Mouse (Mus musculus) CH12.LX (cell line): ENCODE data around the gene Zfyve27. TPM values are rescaled to one million over a fixed set of nuclear protein-coding genes. Genes with fewer than 3 reads are reported as not detected.

Experiments
- DNase-seq: peaks from one replicate; pipeline ENCODE4 v3.0.0-alpha.2; 2013; ENCODE audit errors: extremely low read depth
- H3K27ac ChIP-seq: 2 replicates; pipeline ENCODE4 v1.5.1; 2012; ENCODE audit warnings: low read depth, mild to moderate bottlenecking, control low read depth, moderate library complexity; ENCODE audit not compliant: insufficient read depth
- H3K27me3 ChIP-seq: replicated peaks from 2 replicates; pipeline ENCODE3; 2012; ENCODE audit warnings: inconsistent platforms
- H3K36me3 ChIP-seq, 2 experiments: replicated peaks in 1 of 2; 2 replicates each; pipeline versions ENCODE3 to v1.6.1; 2012; ENCODE audit warnings: inconsistent platforms in 1 of 2, low read length in 1 of 2, mild to moderate bottlenecking in 1 of 2, mixed read lengths in 1 of 2, moderate library complexity in 1 of 2; ENCODE audit not compliant: control insufficient read depth in 1 of 2, insufficient read depth in 1 of 2
- H3K4me1 ChIP-seq, 2 experiments: 2 replicates each; pipeline ENCODE4 v1.6.1; 2012; ENCODE audit warnings: inconsistent platforms in 1 of 2, moderate library complexity in 1 of 2; ENCODE audit not compliant: insufficient read depth in 2 of 2, control insufficient read depth in 1 of 2
- H3K4me2 ChIP-seq: 2 replicates; pipeline ENCODE4 v1.6.1; 2012; ENCODE audit warnings: low read depth, mild to moderate bottlenecking, control low read depth; ENCODE audit not compliant: poor library complexity, insufficient read depth, severe bottlenecking
- H3K4me3 ChIP-seq, 3 experiments: fragments of 150-350 bp in 1 of 3; sonication (generic) in 1 of 3; replicated peaks in 1 of 3; 2 replicates each; pipeline versions ENCODE3 to v1.5.1; 2011 to 2012; ENCODE audit warnings: low read depth in 2 of 3, low read length in 2 of 3, mild to moderate bottlenecking in 2 of 3, moderate library complexity in 2 of 3, control low read depth in 1 of 3, improper control_type of control experiment in 1 of 3, inconsistent platforms in 1 of 3, mixed read lengths in 1 of 3; ENCODE audit not compliant: poor library complexity in 1 of 3
- H3K79me2 ChIP-seq: replicated peaks from 2 replicates; pipeline ENCODE4 v1.6.1; 2012; ENCODE audit warnings: mild to moderate bottlenecking, moderate library complexity; ENCODE audit not compliant: control insufficient read depth, poor library complexity, insufficient read depth, severe bottlenecking; ENCODE audit errors: extremely low read depth
- H3K9ac ChIP-seq: 2 replicates; pipeline ENCODE4 v1.6.1; 2012; ENCODE audit warnings: low read depth, mild to moderate bottlenecking, control low read depth, moderate library complexity; ENCODE audit not compliant: insufficient read depth
- H3K9me3 ChIP-seq: replicated peaks from 2 replicates; pipeline ENCODE3; 2012; ENCODE audit warnings: low read length, inconsistent platforms, mixed read lengths
- BHLHE40 ChIP-seq: IDR thresholded peaks from 2 replicates; pipeline ENCODE4 v1.6.1; 2011; ENCODE audit warnings: mild to moderate bottlenecking, low read depth, low read length, improper control_type of control experiment
- CHD2 ChIP-seq: IDR thresholded peaks from 2 replicates; pipeline ENCODE4 v1.6.1; 2011; ENCODE audit warnings: low read length, improper control_type of control experiment
- CTCF ChIP-seq, 2 experiments: IDR thresholded peaks in 1 of 2; conservative IDR thresholded peaks in 1 of 2; 2 replicates each; pipeline ENCODE4 v1.5.1; 2011 to 2012; ENCODE audit warnings: low read depth in 2 of 2, low read length in 2 of 2, improper control_type of control experiment in 1 of 2, inconsistent platforms in 1 of 2, mild to moderate bottlenecking in 1 of 2, moderate library complexity in 1 of 2
- ELF1 ChIP-seq: IDR thresholded peaks from 2 replicates; pipeline ENCODE4 v1.6.1; 2014; ENCODE audit warnings: low read depth, mild to moderate bottlenecking, inconsistent platforms, low read length, improper control_type of control experiment
- EP300 ChIP-seq: IDR thresholded peaks from 2 replicates; pipeline ENCODE4 v1.6.1; 2011; ENCODE audit warnings: low read length, improper control_type of control experiment
- JUND ChIP-seq: conservative IDR thresholded peaks from 2 replicates; pipeline ENCODE4 v1.6.1; 2011; ENCODE audit warnings: low read depth, low read length, improper control_type of control experiment
- MAX ChIP-seq: IDR thresholded peaks from 2 replicates; pipeline ENCODE4 v1.6.1; 2011; ENCODE audit warnings: low read length, improper control_type of control experiment
- MXI1 ChIP-seq: IDR thresholded peaks from 2 replicates; pipeline ENCODE4 v1.6.1; 2011; ENCODE audit warnings: mild to moderate bottlenecking, low read depth, low read length, improper control_type of control experiment
- MYC ChIP-seq: IDR thresholded peaks from 2 replicates; pipeline ENCODE4 v1.6.1; 2011; ENCODE audit warnings: low read depth, mild to moderate bottlenecking, improper control_type of control experiment, low read length
- NELFE ChIP-seq: IDR thresholded peaks from 2 replicates; pipeline ENCODE4 v1.6.1; 2011; ENCODE audit warnings: low read depth, low read length, improper control_type of control experiment
- POLR2AphosphoS2 ChIP-seq: IDR thresholded peaks from 2 replicates; pipeline ENCODE4 v1.6.1; 2011; ENCODE audit warnings: low read depth, low read length, improper control_type of control experiment
- RAD21 ChIP-seq: IDR thresholded peaks from 2 replicates; pipeline ENCODE4 v1.6.1; 2011; ENCODE audit warnings: low read depth, mild to moderate bottlenecking, low read length, improper control_type of control experiment, moderate library complexity
- SIN3A ChIP-seq: IDR thresholded peaks from 2 replicates; pipeline ENCODE4 v1.6.1; 2012; ENCODE audit warnings: low read length, improper control_type of control experiment, inconsistent platforms
- SMC3 ChIP-seq: IDR thresholded peaks from 2 replicates; pipeline ENCODE4 v1.6.1; 2011; ENCODE audit warnings: low read depth, low read length, improper control_type of control experiment
- TBP ChIP-seq: conservative IDR thresholded peaks from 2 replicates; pipeline ENCODE4 v1.6.1; 2011; ENCODE audit warnings: low read depth, low read length, improper control_type of control experiment
- ZC3H11A ChIP-seq: IDR thresholded peaks from 2 replicates; pipeline ENCODE4 v1.6.1; 2012; ENCODE audit warnings: low read depth, mild to moderate bottlenecking, inconsistent platforms, low read length, improper control_type of control experiment
- ZKSCAN1 ChIP-seq: IDR thresholded peaks from 2 replicates; pipeline ENCODE4 v1.6.1; 2012; ENCODE audit warnings: low read depth, inconsistent platforms, low read length, improper control_type of control experiment, borderline replicate concordance
- dilution Hi-C: fragments of 300-500 bp; cut with MboI; formaldehyde crosslinking; loops from 2 replicates; pipeline ENCODE4 v1.14.3; 2020; ENCODE audit warnings: low sequenced_read_pairs; ENCODE audit not compliant: extremely low pct_unique_long_range_greater_than_20kb, extremely low pct_ligation_motif_present
- in situ Hi-C: fragments of 300-500 bp; cut with MboI; formaldehyde crosslinking; loops from 3 replicates; pipeline ENCODE4 v1.14.3; 2019; ENCODE audit warnings: low sequenced_read_pairs, low pct_ligation_motif_present, low pct_unique_long_range_greater_than_20kb, mixed read lengths
- polyA plus RNA-seq: library from polyadenylated mRNA; unstranded; fragments of >175 nt; gene quantifications from 2 replicates; pipeline ENCODE4 v1.2.1, GENCODE M21; 2012; ENCODE audit warnings: low read depth; ENCODE audit not compliant: insufficient read length
- total RNA-seq, 2 experiments: library from RNA; depleted of rRNA; stranded (reverse); fragments of 300-350 nt in 1 of 2; fragments of >200 nt in 1 of 2; gene quantifications; 2 replicates each; pipeline ENCODE4 v1.2.3; 2012 to 2014

The Zfyve27 gene
- total and polyA plus RNA-seq, 3 experiments, result 11.4 to 19.2 (median 16.2) TPM

GRCm38 (mm10) chr19:42217374-42217763, 53.6 kb downstream of the Zfyve27 start:
- H3K79me2 ChIP-seq, result no peaks in the 10 kb centered on the region
- DNase-seq, result peak; percentile 51
- TF ChIP-seq RAD21 (peak; percentile 78), SMC3 (peak; percentile 87), MXI1 (no peak), CTCF (conservative IDR thresholded peaks at IDR 0.05 in 1 of 2, IDR thresholded peaks at IDR 0.05 in 1 of 2; ENCODE audit: low read depth in 2 of 2, low read length in 2 of 2) (peak; percentile 53 to 83), ZC3H11A (peak; percentile 21; the same call in 1 of the 2 replicates)
- no peaks in the 10 kb centered on the region for H3K36me3 ChIP-seq
- no peak overlapping the region for H3K9ac ChIP-seq
- peaks cover 2% of the 10 kb centered on the region for H3K9me3 ChIP-seq
- no peak overlapping the region for H3K4me2 ChIP-seq
- dilution Hi-C loops (no loop called here), in situ Hi-C loops (loop anchor here (5.0 kb wide), 1 partner anchor 55 kb away; no protein-coding TSS in a partner anchor)
- no peak overlapping the region for H3K27ac ChIP-seq
- H3K27me3 ChIP-seq, result peaks cover 30% of the 10 kb centered on the region
- H3K4me1 ChIP-seq, result peaks cover 0 to 19% of the 10 kb centered on the region in 2 experiments; a peak in 2 of 4 replicates
- no peak overlapping the region for H3K4me3 ChIP-seq

- H3K36me3 ChIP-seq, result no peaks in the 10 kb centered on the region
- no peak overlapping the region for H3K27ac ChIP-seq
- TF ChIP-seq MYC (no peak), BHLHE40 (no peak), EP300 (no peak), ZC3H11A (no peak), SIN3A (no peak), NELFE (no peak), CHD2 (no peak), TBP (no peak), POLR2AphosphoS2 (no peak), RAD21 (no peak), ELF1 (no peak), ZKSCAN1 (no peak), CTCF (conservative IDR thresholded peaks at IDR 0.05 in 1 of 2, IDR thresholded peaks at IDR 0.05 in 1 of 2; ENCODE audit: low read depth in 2 of 2, low read length in 2 of 2) (no peak), JUND (no peak), MAX (no peak)
- in situ Hi-C loops (no loop called here), dilution Hi-C loops (no loop called here)
- no peak overlapping the region for H3K9ac ChIP-seq
- no peak overlapping the region for H3K4me3 ChIP-seq
- H3K4me1 ChIP-seq, result peaks cover 0 to 46% of the 10 kb centered on the region in 2 experiments; a peak in 2 of 4 replicates
- H3K9me3 ChIP-seq, result no peaks in the 10 kb centered on the region
- H3K79me2 ChIP-seq, result no peaks in the 10 kb centered on the region
- H3K27me3 ChIP-seq, result no peaks in the 10 kb centered on the region
- no peak for DNase-seq
- H3K4me2 ChIP-seq, result no peak overlapping the region
Observed at GRCm38 (mm10) chr19:42226451-42226850, 62.7 kb downstream of the Zfyve27 start.
